Mouse (Mus musculus) lung, postnatal 14 days (tissue): Measurements from ENCODE around the gene Il27ra.
A peak's percentile ranks its signal among the peaks of the same experiment; 100 is the strongest.

Experiments used
- DNase-seq: peaks from one replicate; pipeline ENCODE4 v3.0.0; 2021

The Il27ra gene

DNA sequence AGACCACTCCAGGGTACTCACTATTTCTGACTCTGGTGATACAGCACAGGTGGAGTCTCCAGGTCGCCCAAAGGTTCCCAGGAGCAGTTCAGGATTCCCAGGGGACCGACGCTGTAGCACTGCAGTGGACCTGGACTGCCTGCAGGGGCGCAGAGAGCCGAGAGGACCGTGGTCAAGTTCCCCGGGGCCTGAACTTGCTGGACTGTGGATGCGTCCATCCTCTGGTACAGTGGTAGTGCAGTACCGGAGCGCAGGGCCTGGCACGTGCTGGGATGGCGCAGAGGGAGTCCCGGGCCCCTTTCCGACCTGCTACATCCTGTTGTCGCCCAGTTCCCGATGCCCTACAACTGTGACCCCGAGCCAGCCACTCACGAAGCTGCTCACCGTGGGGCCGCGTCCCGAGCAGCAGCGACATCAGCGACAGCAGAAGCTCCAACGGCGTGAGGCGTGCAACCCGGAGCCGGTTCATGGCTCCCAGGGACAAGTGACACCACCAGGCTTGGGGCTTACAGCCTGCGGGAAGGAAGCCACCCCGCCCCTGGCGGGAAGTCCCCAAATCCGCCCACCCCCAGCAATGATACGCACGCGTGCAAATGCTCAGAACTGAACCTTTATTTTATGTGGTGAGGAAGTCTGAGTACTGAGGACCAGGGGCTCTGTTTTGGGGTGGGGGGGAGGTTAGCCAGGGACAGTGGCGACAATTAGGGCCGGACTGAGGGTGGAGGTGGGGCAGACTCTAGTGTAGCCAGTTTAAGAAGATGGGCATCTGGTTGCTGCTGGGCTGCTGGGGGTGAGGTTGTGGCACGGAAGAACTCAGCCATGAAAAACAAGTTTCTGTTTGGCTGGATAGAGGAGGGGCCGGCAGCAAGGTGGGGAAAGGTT lies at the start of gene Il27ra:
Gene Il27ra (minus strand): TSS at position 524 of the 882 bp plus-strand sequence.
- DNase-seq = peak; percentile 77

DNA sequence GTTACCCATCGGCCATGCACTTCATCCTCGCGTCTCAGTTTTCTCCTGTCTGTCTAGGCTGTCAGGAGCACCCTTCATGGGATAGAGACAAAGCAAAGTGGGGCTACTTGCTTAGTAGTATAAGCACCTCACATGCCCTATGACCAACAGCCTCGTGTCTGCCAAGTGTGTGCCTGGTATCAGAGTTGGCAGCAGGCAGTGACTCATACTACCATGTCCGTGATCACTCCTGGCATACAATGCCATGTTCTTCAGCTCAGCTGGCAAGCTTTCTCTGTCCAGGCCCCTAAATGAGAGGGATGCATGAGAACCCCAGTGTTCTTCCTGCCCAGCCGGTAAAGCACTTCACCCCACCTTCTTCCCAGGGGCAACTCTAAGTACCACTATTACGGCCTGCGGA lies 48.2 kb upstream of the Il27ra start:
- no peak for DNase-seq

DNA sequence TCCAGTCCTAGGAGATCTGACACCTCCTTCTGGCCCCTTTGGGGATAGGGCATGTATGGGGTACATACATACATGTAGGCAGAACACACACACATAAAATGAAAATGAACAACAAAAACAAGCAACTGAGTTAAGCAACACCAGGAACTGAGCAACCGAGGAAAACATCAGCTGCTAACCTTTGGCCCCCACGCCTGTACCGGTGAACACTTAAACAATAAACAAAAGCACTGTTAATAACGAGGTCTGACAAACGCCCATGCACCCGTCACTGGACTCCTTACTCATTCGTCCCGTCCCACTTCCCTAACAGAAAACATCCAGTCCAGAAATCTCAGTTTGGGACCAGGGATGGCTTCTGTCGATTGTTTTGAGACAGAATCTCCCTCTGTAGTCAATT lies 46.9 kb upstream of the Il27ra start:
- no peak for DNase-seq

DNA sequence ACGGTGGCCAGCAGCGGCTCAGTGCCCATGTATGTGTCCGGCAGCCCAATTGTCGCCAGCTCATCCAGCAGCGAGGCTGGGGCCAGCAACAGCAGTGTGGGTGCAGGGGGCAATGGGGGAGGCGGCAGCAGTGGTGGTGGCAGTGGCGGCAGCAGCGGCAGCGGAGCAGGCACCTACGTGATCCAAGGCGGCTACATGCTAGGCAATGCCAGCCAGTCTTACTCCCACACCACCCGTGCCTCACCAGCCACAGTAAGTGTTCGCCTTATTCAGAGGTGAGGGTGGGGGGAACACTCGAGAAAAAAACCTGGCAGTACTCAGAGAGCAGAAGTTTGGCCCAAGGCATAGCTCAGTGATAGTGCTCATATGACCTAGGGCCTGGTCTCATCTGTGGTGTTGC lies 45.4 kb upstream of the Il27ra start:
- no peak for DNase-seq

DNA sequence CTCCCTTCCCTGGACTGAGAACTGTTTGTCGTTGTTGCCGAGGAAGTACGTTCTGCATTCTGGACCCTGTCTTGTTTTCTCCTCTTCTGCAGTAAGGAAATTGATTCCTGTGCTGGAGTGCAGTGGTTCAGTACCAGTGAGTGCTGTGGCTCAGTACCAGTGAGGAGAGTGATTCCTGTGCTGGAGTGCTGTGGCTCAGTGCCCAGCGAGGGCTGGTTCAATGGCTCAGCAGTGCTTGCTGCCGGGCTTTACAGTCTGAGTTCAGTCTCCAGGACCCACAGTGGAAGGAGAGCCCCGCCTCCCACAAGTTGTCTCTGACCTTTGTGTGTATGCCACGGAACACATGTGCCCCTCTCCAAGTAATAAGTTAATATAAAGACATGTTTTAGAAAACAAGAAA lies 44.8 kb upstream of the Il27ra start:
- no peak for DNase-seq

DNA sequence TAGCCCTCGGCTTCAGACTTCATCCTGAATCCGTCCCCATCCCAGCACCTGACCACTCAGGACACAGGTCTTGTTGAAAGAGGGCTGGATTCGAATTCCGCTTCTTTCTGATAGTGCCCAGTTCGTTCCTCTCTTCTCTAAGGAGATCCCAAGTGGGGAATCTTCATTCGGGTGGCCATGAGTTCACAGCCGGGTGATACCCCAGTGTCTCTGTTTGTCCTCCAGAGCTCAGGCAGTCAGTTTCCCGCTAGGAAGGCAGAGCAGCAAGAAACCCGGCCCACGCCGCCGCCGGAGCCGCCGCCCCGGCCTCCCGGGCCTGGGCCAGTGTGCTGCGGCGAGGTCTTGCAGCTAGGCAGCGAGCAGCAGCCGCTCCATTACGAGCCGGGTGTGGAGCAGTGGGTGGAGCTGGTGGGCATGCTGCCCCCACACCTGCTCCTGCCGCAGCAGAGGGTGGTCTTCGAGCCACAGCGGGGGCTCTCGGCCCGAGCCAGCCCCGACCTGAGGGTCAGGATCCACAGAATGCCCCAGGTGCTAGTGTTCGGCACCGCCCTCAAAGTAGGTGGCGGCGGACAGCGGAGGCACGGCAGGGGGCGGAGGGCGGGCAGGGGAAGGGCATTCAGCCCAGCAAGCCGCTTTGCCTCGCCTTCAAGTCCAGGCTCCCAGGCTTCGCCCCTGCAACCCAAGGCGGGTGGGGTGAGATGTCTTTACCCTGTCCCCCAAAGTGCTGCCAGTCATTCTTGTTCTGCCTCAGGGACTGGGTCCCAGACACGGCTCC lies 42.1 kb upstream of the Il27ra start:
- DNase-seq = no peak

DNA sequence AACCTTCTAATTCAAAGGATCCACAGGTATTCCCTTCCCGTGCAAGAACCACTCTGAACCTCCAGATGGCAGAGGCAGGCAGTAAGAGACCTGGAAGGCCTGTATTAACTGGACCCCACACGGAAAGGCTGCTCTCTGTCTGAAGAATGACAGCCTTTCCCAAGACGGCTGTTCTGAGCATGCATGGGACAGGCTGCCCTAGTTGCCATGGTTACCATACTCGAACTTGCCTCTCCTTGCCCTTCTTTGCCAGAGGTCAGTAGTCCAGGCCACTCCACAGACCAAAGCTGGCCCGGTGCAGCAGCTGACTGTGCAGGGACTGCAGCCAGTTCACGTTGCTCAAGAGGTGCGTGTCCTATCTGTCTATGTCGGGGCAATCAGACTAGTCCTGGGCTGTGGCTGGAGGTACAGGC lies 41.4 kb upstream of the Il27ra start:
- DNase-seq = no peak

DNA sequence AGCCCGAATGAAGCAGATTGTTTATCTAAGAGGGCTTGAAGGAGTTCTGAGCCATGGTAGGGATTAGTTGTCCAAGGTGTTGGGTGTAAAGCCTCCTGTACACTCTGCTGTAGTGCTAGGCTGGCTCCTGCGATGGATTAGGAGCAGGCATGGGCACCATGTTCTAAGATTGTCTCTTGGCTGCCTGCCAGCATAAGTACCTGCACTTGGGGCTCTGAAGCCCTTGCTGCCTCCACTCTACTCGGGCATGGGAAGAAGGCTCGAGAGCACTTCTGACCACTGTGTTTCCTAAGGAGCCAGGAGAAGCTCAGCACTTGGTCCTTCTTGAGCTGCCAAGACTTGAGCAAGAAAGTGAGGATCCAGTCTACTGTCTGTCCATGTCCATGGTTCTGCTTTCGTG lies 36.8 kb upstream of the Il27ra start:
- DNase-seq = peak; percentile 51

DNA sequence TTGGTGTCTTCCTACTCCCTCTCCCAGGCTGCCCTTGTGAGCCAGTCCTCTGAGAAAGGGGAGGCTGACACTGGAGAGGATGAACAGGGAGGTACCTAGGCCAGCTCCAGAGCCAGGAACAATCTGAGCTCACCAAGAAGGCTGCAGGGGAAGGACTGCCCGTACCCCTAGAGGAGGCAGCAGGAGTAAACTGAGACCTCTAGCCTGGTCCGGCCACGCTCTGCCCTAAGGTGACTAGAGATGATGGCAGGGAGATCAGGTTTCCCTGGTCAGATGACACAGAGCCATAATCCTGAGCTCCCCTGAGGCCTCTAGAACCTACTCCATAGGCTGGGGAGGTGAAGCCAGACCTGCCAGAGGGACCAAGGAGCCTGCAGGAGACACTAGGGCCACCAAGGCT lies 34.5 kb upstream of the Il27ra start:
- DNase-seq = no peak

DNA sequence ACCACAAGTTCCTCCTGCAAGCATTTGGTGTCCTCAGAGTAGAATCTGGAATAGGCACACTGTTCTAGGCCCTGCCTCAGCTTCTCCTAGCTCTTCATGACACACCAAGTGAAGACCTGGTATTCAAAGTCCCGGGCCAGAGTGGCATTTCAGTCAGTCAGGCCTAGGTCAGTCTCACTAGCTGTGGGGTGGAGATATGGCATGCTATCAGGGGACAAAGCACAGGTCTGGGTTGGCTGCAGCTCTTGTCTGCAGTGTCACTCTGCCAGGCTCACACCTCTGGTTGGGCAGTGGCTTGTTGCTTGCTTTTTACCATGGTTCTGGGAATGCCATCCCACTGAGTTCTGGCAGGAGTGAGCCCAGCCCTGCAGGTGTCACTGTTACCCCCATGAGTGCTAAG lies 34.0 kb upstream of the Il27ra start:
- DNase-seq = no peak

DNA sequence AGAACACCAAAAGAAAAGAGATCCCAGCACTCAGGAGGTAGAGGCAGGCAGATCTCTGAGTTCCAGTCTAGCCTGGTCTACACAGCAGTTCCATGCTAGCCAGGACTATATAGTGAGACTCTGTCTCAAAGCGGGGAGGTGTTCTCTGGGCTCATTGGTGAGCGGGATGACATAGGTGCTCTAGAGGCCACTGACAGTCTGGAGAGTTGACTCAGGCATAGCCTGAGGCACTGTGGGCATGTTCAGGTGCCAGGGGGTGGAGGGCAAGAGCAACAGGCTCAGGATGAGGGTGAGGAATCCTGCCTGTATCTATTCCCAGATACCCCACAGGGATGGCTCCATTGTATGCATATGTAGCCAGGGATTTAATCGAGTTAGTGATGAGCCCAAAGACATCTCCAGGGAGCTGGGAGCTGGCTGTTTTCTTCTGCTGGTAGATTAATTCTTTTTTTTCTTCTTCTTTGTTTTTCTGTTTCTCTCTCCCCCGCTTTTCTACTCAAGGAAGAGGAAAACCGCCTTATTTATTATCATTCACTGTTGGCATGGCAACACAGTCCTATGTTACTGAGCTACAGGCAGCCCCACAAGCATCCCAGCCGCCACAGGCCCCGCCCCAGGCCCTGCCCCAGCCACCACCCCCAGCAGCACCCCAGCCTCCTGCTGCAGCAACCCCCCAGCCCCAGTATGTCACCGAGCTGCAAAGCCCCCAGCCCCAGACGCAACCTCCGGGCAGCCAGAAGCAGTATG lies 31.0 kb upstream of the Il27ra start:
- no peak for DNase-seq

DNA sequence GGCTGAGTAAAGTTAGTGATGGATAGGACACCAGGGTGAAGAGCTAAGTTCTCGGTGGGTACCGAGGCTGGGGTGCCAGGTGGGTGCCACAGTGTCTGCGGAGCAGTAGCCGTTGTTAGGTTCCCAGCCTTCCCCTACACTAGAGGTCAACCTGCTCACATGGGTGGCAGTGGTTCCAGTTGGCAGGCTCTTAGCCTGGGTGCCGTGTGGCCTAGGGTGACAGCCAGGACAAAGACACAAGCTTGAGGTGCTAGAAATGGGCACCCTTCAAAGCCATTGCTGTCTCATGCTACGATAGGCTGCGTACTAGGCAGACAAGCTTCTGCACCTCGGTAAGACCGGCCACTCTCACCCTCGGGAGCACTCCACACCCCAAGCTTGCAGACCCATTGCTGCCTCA lies 29.9 kb upstream of the Il27ra start:
- DNase-seq = no peak

DNA sequence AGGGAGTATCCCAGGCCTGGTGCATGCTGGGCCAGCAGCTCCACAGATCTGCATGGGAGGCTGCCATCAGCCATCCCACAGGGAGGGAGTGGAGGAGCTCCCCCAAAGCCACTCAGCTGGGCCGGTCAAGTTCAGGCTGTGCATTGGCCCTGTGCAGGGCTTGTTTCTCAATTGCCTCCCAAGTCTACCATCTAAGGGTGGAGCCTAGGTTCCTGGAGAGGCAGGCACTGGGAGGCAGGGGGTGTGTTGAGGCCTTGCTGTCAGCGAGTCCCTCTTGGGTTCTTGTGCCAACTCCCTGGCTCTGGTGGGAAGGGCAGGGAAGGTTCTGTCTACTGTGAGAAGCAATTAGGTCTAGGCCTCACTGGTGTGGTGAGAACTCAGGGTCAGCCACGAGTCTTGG lies 29.5 kb upstream of the Il27ra start:
- DNase-seq = no peak

DNA sequence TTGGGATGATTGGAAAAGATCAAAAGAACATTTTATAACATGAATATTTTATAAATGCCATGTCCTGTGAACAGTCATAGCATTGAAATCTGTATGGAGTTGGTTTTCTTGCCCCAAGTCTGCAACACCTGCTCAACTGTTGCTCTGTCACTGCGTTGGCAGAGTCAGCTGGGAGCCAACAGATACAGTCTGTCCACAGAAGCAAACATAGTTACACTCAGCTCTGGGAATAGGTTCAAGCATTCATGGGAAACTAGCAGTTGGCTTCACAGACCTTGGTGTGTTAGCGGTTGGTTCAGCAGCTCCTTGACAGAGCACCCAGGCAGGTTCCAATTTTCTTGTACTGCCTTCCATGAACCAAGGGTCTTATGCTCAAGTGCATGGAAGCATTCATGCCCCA lies 28.3 kb upstream of the Il27ra start:
- no peak for DNase-seq

DNA sequence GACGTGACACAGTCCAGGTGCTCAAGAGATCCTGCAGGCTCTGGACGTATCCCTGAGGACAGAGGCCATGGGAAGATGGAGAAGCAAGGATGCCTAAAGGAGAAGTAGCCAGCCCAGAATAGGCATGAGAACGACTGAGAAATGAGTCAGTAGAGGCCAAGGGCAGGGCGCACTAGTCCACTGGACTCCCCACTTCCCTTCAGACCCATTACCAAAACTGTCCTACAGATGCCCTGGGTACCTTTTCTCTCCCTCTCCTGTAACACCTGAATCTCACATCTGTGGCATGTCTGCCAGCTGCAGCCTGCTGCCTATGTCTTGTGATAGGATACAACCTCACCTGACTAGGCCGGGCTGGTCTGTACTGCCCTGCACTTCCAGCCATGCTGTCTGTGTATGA lies 27.9 kb upstream of the Il27ra start:
- no peak for DNase-seq

DNA sequence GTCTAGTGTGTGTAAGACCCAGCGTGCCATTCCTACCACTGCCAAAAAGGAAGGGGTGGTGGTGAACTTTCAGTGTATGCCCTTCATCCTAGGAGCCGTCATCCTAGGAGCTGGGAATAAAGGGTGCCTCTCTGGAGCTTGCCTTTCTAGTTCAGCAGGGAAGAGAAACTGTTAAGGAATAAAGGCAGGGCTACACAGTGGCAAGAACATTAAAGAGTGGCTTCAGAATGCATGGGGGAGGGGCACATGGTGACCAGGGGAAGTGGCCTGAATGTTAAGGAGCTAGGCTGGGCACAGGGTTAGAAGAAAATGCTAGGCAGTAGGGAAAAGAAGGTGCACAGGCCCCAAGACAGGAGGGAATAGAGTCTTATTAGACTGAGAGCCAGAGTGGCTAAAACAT lies 27.4 kb upstream of the Il27ra start:
- no peak for DNase-seq

DNA sequence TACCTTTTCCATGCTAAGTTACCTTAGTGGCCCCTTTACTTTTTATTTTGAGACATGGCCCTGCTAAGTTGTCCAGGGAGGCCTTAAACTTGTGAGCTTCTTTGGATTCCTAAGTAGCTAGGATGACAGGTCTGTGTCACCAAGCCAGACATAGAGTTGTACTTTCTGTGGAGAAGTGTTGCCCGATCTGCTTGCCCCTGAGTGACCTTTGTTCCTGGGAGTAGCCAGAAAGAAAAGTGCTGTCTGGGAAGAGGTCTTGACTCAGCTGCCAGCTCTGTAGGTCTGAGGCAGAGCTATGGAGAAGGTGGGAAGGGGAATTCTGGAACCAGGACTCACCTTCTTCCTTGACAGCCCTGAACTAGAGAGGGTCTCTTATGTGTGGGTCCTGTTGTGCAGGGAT lies 26.8 kb upstream of the Il27ra start:
- no peak for DNase-seq

DNA sequence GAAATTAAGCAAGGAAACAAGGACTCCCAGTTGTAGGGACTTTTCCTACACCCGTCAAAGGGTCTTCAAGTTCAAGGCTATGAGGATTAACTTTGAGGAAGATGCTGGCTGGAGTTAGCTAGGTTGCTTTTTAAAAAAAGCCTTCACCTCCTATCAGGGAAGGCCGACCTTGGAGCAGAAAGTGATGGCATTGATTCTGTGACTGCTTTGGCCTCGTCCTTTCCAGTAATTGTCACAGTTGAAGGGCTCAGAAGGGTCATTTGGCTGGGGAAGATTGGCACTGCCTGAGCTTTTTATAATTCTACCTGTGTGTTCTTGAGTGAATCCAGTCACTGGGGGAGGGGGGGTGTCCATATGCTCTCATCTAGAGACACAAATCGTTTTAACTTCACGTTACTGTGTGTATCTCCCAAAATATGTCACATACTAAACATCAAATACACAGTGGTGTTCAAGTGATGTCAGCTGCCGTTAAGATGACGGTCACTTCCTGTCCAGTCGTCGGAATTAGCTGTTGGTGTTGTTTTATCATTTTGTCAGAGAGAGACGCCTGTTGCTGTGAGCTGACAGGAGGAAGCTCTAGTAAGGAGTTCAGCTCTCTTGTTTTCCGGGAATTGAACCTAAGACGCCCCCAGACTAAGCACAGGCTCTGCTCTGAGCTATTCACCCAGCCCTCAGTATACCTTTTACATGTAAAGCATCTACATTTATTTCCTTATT lies 26.1 kb upstream of the Il27ra start:
- DNase-seq = no peak

DNA sequence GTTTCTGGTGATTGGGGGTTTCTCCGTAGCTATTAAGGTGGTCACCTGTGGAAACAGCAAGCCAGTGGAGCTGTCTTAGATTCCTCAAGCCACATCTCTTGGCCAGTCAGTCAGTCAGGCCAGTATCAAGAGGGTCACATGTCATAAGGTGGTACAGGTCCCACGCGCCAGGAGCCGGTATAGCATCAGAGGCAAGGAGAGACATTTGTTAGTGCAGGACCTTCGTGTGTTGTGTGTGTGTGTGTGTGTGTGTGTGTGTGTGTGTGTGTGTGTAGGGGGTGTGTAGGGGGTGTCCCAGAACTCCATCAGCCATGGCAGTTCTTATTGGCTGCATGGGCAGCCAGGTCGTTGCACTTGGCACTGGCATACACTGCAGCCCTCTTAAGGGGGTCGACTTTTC lies 25.5 kb upstream of the Il27ra start:
- DNase-seq = no peak

DNA sequence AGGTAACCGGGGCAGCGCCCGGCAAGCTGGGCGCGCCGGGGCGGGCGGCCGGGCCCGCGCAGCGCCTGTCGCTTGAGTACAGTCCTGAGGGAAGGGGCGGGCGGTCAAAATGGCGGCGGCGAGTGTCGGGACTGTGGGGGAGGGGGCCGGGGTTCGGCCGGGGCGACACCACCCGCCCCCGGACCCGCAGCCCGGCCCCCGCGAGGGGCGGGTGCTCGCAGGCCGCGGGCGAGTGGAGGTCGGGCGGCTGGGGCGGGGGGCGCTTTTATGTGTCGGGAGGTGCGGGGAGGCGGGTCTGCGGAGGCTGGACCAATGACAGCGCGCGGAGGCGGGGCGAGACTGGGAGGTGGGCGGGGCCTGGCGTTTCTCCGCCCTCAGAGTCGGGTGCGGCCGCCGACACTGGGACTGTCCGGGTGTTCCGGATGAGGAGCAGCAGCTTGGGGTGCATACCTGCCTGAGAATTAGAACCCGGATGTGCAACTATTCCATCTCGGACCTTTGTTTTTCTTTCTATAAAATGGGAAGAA lies 24.7 kb upstream of the Il27ra start:
- DNase-seq = peak; percentile 99

DNA sequence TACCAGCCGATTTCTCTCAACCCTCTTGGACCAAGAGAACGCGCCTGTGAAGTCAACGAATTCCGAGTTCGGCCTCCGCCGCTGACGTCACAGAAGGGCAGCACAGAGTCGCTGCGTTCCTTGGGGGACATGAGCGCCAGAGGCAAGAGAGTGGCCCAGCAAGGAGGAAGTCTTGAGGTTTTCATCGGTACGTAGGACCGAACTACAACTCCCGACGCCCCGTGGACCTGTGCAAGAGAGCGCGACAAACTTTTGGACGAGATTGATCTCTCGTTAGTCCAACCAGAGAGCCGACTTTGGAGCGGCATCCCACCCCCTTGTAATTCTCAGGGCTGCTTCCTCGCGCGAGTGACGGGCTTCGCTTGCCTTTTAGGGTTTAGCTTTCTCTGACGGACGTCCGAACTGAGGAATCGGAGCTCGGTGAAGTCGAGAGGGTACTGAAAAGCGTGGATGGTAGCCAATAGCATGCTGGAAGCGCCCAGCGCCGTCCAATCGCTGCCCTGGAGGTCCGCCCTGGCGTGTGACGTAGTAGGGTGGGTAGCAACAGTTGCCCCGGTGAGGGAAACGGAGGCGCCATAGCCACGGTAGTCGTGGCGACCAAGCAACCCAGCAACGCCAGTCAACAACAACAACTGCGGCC lies 24.0 kb upstream of the Il27ra start, which contains the start of gene Rfx1:
Gene Rfx1 (plus strand): TSS at position 544 of the 640 bp plus-strand sequence.
- DNase-seq = peak; percentile 99

DNA sequence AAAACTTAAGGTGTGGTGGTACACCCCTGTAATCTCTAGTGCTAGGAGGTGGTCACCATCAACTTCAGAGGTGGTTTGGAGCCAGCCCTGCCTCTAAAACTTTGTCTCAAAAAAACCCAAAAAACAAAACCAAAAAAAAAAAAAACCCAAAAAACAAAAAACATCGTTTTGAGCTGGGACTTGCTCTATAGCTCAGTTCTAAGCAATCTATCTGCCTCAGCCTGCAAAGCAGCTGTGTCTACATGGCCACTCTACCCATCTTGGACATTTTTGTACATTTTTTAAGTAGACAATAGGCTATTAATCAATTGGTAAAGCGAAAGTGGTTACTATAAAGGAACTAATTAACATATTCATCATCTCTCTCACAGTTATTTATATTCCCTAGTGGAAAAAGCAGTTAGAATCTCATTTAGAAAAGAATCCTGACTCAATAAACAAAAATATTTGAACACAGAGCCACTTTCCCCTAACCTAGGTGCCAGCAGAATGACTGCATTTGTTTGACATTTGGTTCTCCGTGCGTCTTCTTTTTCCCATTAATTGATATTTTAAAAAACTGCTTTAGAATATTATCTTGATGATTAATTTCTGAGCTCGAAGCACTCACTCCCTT lies 23.2 kb upstream of the Il27ra start:
- DNase-seq = no peak
